Mouse (Mus musculus) bone marrow, adult 2 months (tissue): Measurements from ENCODE around the gene Myl3.

ENCODE experiments used
- CTCF ChIP-seq: fragments of 200-500 bp; IDR thresholded peaks from 2 replicates; pipeline ENCODE4 v1.5.1; 2011; ENCODE audit warnings: low read length, control low read depth; ENCODE audit not compliant: control insufficient read depth, insufficient read depth
- POLR2A ChIP-seq: fragments of 200-500 bp; IDR thresholded peaks from 2 replicates; pipeline ENCODE4 v1.6.1; 2011; ENCODE audit warnings: low read depth, mild to moderate bottlenecking, control low read depth, low read length, borderline replicate concordance; ENCODE audit not compliant: control insufficient read depth

DNA sequence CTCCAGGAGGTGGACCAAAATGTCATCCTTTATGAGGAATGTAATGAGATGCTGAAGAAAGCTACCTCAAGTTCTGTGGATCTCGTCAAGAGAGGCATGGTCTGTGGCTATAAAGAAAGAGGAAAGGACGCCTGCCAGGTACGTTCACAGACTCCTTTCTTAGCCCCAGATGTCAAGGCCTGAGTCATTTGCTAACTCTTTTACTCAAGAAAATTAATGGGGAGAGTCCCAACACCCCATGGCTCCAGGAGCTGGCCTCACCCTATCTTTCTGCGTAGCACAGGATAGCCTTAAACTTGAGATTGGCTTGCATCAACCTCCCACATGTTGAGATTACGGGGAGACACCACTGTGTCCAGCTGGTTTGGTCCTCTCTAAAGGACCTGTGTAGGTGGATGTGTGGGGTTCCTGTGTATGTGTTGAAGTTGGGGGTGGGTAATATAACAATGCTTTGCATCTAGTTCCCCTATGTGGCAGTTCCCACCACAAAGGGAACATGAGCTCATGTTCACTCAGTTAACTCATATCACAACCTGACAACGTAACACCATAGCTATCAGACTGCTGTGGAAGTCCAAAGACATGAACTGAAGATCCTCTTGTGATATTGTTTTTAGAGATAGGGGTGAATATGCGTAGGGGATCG is 59.3 kb downstream of the Myl3 start:
- TF ChIP-seq POLR2A = no peak
- TF ChIP-seq CTCF = no peak
